Mouse (Mus musculus): Measurements from ENCODE around the gene Pih1d3.

DNA sequence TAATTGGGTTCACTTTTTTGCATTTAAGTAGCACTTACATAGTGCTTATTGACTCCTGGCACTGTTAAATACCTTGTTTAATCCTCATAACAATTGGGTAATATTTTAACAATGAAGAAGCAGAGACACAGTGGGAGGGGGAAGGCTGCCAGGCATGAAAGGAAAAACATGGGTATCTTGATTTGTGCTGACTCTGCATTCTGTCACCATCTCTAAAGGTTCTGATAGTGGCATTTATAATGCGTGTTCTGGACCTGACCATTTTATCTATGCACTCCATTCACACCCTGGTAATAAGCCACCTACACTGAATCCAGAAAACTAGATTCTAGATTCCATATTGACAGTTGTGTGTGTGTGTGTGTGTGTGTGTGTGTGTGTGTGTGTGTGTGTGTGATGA is 27.0 kb upstream of the Pih1d3 start:
- TF ChIP-seq CTCF (IDR thresholded peaks at IDR 0.05; ENCODE audit: borderline replicate concordance, insufficient read depth, low read length) (no peak), POLR2A (IDR thresholded peaks at IDR 0.05; ENCODE audit: low read depth, low read length) (no peak)
